Mouse (Mus musculus) thymus, adult 2 months (tissue): Measurements from ENCODE around the gene Sdha. TPM values are rescaled to one million over a fixed set of nuclear protein-coding genes. Genes with fewer than 3 reads are reported as not detected.

Experiments used
- DNase-seq: peaks from one replicate; pipeline ENCODE4 v3.0.0; 2021
- H3K27ac ChIP-seq: fragments of 200-500 bp; 2 replicates; pipeline ENCODE4 v1.5.1; 2012; ENCODE audit warnings: low read length, control low read depth; ENCODE audit not compliant: control insufficient read depth, insufficient read depth
- H3K27me3 ChIP-seq: fragments of 200-500 bp; 2 replicates; pipeline ENCODE4 v1.6.1; 2012; ENCODE audit warnings: mild to moderate bottlenecking, low read length, moderate library complexity, mixed read lengths; ENCODE audit not compliant: control insufficient read depth, insufficient read depth
- H3K36me3 ChIP-seq: fragments of 200-500 bp; 2 replicates; pipeline ENCODE4 v1.6.1; 2012; ENCODE audit warnings: mild to moderate bottlenecking, low read length, moderate library complexity; ENCODE audit not compliant: control insufficient read depth, insufficient read depth
- H3K4me1 ChIP-seq: fragments of 200-500 bp; replicated peaks from 2 replicates; pipeline ENCODE4 v1.6.1; 2012; ENCODE audit warnings: low read length; ENCODE audit not compliant: control insufficient read depth, insufficient read depth
- H3K4me3 ChIP-seq: fragments of 200-500 bp; 2 replicates; pipeline ENCODE4 v1.5.1; 2012; ENCODE audit warnings: mild to moderate bottlenecking, low read length, control low read depth, moderate library complexity; ENCODE audit not compliant: control insufficient read depth, insufficient read depth
- CTCF ChIP-seq: fragments of 200-500 bp; IDR thresholded peaks from 2 replicates; pipeline ENCODE4 v1.5.1; 2012; ENCODE audit warnings: mild to moderate bottlenecking, control low read depth, low read length, moderate library complexity, borderline replicate concordance; ENCODE audit not compliant: control insufficient read depth, poor library complexity, insufficient read depth; ENCODE audit errors: extremely low read depth
- POLR2A ChIP-seq: fragments of 200-500 bp; IDR thresholded peaks from 2 replicates; pipeline ENCODE4 v1.6.1; 2012; ENCODE audit warnings: mild to moderate bottlenecking, low read length, control low read depth, moderate library complexity; ENCODE audit not compliant: control insufficient read depth, poor library complexity, insufficient read depth; ENCODE audit errors: extremely low read depth
- WGBS: fragments of 180-500 bp; shearing (Covaris S2); methylation state at CpG from one replicate; pipeline ENCODE4 v1.1.7; 2018; 5-methylcytosine and 5-hydroxymethylcytosine counted together
- polyA plus RNA-seq: library from polyadenylated mRNA; depleted of rRNA; stranded (reverse); fragments of >200 nt; gene quantifications from 2 replicates; pipeline ENCODE4 v1.2.3, GENCODE M21; 2012

Sdha gene
- polyA plus RNA-seq, 1 experiment = 127 TPM

DNA sequence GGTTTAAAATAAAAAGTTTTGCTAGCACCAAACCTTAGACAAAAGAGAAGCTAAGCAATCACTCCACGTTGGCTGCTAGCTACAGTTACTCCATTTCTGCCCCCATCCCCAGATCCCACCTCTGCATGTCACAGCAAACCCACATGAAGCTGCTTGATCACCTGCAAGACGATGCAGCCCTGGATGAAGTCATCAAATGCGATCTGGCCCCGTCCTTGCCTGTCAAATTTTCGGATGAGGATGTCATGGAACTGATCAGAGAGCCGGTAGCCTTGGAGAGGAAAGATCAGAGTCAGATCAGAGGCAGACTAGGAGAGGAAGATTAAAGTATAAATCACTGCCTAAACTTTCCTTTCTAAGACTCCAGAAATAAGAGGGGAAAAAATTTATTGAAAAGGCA is 44.7 kb downstream of the Sdha start:
- H3K36me3 ChIP-seq = peaks cover 60% of the 10 kb centered on the region
- 97% methylated on average over 6 of the region's 6 CpGs for WGBS
- TF ChIP-seq POLR2A = no peak
- TF ChIP-seq CTCF = no peak
- no peak overlapping the region for H3K27ac ChIP-seq
- H3K4me1 ChIP-seq = no peaks in the 10 kb centered on the region
- no peak overlapping the region for H3K4me3 ChIP-seq
- no peak for DNase-seq
- H3K27me3 ChIP-seq = no peaks in the 10 kb centered on the region

DNA sequence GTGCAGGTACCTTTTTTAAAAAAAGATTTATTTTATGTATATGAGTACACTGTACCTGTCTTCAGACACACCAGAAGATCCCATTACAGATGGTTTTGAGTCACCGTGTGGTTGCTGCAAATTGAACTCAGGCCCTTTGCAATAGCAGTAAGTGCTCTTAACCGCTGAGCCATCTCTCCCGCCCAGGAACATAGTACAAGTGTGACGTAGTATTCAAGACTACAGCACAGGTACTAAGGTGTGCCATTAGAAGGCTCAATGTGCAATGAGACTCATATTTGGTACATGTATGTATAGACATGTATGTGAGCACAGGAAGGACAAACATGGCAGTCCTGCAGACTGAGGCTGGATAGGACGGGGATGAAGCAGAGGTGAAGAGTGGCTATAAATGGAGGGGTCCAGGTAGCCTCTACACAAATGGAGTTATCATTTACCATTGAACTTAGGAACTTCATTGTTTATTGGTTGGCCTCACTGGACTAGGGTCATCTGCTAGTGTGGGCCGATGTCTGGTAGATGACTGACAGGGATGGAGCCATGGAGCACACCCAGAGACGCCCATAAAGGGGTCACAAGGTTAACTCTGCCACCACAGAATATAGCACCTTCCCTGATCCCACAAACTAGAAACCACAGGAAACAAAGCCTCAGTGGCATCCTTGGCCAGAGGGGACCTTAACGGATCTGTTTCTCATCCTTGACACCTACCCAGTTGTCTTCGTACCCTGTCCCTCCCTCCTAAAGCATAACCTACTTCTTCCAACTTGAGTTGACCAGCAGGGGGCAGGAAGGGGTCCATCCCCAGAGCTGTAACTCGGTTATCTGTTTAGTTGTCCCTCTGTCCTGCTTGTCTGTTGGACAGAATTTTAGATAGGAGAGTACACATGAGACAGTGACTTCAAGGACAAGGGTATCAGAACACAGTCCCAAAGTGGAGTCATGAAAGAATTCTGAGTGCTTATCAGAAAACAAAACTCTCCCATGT is 47.7 kb downstream of the Sdha start:
- 95% methylated on average over 10 of the region's 10 CpGs for WGBS
- DNase-seq = peak; percentile 11
- Histone ChIP-seq H3K36me3 (peaks cover 36% of the 10 kb centered on the region), H3K27me3 (no peaks in the 10 kb centered on the region), H3K4me3 (no peak overlapping the region), H3K4me1 (no peaks in the 10 kb centered on the region), H3K27ac (no peak overlapping the region)
- no peak for TF ChIP-seq POLR2A
- no peak for TF ChIP-seq CTCF

DNA sequence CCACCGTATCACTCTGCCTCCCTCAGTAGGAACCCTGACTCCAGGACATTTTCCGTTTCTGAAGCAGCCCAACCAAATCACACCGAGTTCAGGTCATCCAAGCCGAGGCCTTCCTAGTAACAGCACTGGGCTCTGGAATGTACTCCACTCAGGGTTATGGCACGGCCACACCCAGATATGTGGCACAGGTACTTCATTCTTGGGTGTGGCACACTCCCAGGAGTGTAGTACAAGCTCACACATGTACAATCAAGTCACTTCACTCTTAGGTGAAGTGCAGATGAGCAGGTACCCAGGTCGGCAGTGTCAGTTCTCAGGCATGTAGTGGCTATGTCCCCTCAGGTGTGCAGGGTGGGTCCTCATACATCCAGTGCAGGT is 48.5 kb downstream of the Sdha start:
- no peak overlapping the region for H3K27ac ChIP-seq
- no peaks in the 10 kb centered on the region for H3K4me1 ChIP-seq
- no peaks in the 10 kb centered on the region for H3K27me3 ChIP-seq
- no peak for DNase-seq
- H3K4me3 ChIP-seq = no peak overlapping the region
- TF ChIP-seq CTCF (no peak), POLR2A (no peak)
- 88% methylated on average over 6 of the region's 6 CpGs for WGBS
- peaks cover 31% of the 10 kb centered on the region for H3K36me3 ChIP-seq

DNA sequence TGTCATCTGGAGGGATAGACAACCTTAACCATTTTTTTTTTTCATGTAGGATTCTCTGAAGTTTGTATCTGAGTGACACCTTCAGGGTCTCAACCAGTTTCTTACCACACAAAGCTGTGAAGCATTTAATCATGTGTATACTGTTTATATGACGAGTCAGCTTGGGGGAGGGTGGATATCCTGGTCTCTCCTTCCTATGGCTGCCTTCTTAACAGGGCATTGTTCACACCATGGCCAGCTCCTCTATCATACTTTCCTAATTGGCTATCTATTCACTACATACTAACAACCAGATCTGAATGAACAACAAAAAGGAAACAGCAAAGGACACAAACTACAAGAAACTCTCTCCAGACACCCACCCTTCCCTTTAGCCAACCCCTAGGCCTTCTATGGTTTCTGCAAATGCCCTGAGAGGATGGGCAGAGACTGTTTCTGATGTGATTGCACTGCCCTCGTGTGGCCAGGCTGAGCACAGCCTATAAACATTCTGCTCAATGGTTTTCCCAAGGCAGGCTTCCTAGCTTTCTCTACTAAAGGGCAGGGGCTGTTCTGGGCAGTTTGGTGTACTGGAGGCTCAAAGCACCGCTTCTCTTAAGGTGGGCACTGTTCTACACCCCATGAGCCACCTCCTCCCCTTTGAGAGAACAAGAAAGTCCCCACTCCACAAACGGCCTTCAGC is 49.0 kb downstream of the Sdha start:
- Histone ChIP-seq H3K4me1 (no peaks in the 10 kb centered on the region), H3K4me3 (no peak overlapping the region), H3K36me3 (peaks cover 31% of the 10 kb centered on the region), H3K27ac (no peak overlapping the region), H3K27me3 (no peaks in the 10 kb centered on the region)
- DNase-seq = peak; percentile 49
- 51% methylated on average over 4 of the region's 4 CpGs for WGBS
- TF ChIP-seq CTCF (peak; percentile 64; the same call in 1 of the 2 replicates), POLR2A (no peak)

DNA sequence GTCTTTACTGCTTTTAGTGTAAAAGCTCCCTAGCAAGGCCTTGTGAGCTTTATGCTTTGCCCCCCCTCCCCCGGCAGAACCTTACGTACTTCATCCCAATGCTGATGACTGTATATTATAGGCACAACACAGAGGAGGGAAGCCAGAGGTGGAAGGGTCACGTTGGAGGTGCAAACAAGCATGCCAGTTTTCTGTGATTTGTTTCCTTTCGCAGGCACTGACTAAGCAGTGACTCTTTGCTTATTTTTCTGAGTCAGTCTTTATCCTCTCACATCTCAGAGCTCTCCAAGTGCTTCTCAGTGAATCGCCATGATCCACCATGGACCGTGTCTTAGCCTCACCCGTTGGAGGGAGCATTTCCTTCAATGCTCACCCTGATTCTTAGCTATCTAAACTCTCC is 53.7 kb downstream of the Sdha start:
- no peaks in the 10 kb centered on the region; the same call in 1 of the 2 replicates for H3K27me3 ChIP-seq
- TF ChIP-seq CTCF = no peak
- no peak for TF ChIP-seq POLR2A
- WGBS = 85% methylated on average over 7 of the region's 7 CpGs

DNA sequence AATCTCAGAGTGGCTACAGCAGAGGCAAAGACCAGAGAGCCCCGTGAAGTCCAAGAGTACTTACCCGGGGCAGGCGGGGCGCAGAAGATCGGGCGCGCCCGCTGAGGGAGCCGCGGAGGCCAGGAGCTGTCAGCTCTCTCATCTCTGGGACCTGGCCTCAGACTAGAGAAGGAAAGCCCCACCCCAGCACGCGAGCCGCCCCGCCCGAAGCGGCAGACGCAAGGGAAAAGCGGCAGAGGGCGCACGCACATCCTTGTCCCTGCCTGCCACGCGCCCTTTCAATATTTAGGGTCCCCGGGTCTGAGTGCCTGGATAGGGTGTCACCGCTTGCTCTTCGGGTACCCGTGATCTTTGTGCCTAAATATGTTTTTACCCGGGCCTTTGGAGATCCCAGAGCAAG is 57.9 kb downstream of the Sdha start, which contains the start of gene Ahrr:
Gene Ahrr (minus strand): TSS at position 165 of the 400 bp plus-strand sequence.
- H3K36me3 ChIP-seq = no peaks in the 10 kb centered on the region
- no peaks in the 10 kb centered on the region; the same call in 1 of the 2 replicates for H3K27me3 ChIP-seq
- TF ChIP-seq CTCF (no peak), POLR2A (no peak)
- no peak within 1 kb of the TSS for H3K4me3 ChIP-seq
- no peak within 1 kb of the TSS for H3K27ac ChIP-seq
- no peaks in the 10 kb centered on the region for H3K4me1 ChIP-seq
- 3% methylated on average over 27 of the region's 27 CpGs for WGBS
- peak; percentile 56 for DNase-seq

More for the DNA sequence above, 53.7 kb downstream of the Sdha start:
- Histone ChIP-seq H3K36me3 (no peaks in the 10 kb centered on the region), H3K4me1 (no peaks in the 10 kb centered on the region), H3K4me3 (no peak overlapping the region), H3K27ac (no peak overlapping the region)
- DNase-seq = no peak
